Comparison of ENCODE assay signal across 8 mouse cellular contexts in genomic region chr3:132086461-132086860, GRCm38 (mm10). TPM values are rescaled to one million over a fixed set of nuclear protein-coding genes. Genes with fewer than 3 reads are reported as not detected.
DNase-seq lines count a peak whose midpoint lies in the region; ATAC-seq lines count a peak whose summit lies in the region.

No protein-coding gene starts in this region.

- ATAC-seq in kidney, embryonic 15.5 days (replicated peaks; ENCODE audit: low FRiP score) = no peak
- no peak for ATAC-seq in embryonic facial prominence, embryonic 15.5 days (ENCODE audit: insufficient number of reproducible peaks, low FRiP score, low TSS enrichment, low read depth)
- 0 out of 2 replicates have a peak, but pooled peaks have one; percentile 1 for ATAC-seq in intestine, embryonic 14.5 days (replicated peaks; ENCODE audit: low FRiP score, low TSS enrichment, low read depth)

- peak overlapping the region; percentile 53 for H3K4me3 ChIP-seq in kidney, embryonic 15.5 days (replicated peaks)
- H3K4me3 ChIP-seq in embryonic facial prominence, embryonic 15.5 days (replicated peaks) = peak overlapping the region; percentile 53
- H3K4me3 ChIP-seq in intestine, embryonic 14.5 days (ENCODE audit: low read depth, low read length) = peak overlapping the region; percentile 57

- H3K36me3 ChIP-seq in kidney, embryonic 15.5 days = no peaks in the 10 kb centered on the region
- no peaks in the 10 kb centered on the region for H3K36me3 ChIP-seq in embryonic facial prominence, embryonic 15.5 days
- H3K36me3 ChIP-seq in intestine, embryonic 14.5 days (ENCODE audit: control insufficient read depth, insufficient read depth, low read length) = no peaks in the 10 kb centered on the region

- no peaks in the 10 kb centered on the region for H3K9me3 ChIP-seq in kidney, embryonic 15.5 days (replicated peaks)
- H3K9me3 ChIP-seq in embryonic facial prominence, embryonic 15.5 days (replicated peaks) = no peaks in the 10 kb centered on the region
- H3K9me3 ChIP-seq in intestine, embryonic 14.5 days (ENCODE audit: control insufficient read depth, low read length) = no peaks in the 10 kb centered on the region

- H3K4me2 ChIP-seq in kidney, embryonic 15.5 days = peak overlapping the region; percentile 79
- H3K4me2 ChIP-seq in embryonic facial prominence, embryonic 15.5 days (replicated peaks) = peak overlapping the region; percentile 88
- peak overlapping the region; percentile 96 for H3K4me2 ChIP-seq in intestine, embryonic 14.5 days (ENCODE audit: low read length)

- DNase-seq in kidney, postnatal 25 days = no peak
- DNase-seq in intestine, embryonic 14.5 days (ENCODE audit: low spot score) = no peak
- DNase-seq in neural tube, embryonic 10.5 days (ENCODE audit: extremely low spot score, low spot score) = peak; percentile 19
- DNase-seq in urinary bladder, postnatal 25 days (ENCODE audit: low spot score) = no peak
- DNase-seq in gastrocnemius, postnatal 10 days = no peak
- no peak for DNase-seq in urinary bladder, adult 18-20 months (ENCODE audit: low spot score in 2 of 2)

- H3K27me3 ChIP-seq in kidney, embryonic 15.5 days = peaks cover 22% of the 10 kb centered on the region
- H3K27me3 ChIP-seq in embryonic facial prominence, embryonic 15.5 days = peaks cover 15% of the 10 kb centered on the region
- H3K27me3 ChIP-seq in intestine, embryonic 14.5 days (replicated peaks; ENCODE audit: control insufficient read depth, insufficient read depth, low read length) = peaks cover 18% of the 10 kb centered on the region

- 0 out of 2 replicates have a peak overlapping the region, but pooled peaks have one; percentile 29 for H3K9ac ChIP-seq in kidney, embryonic 15.5 days
- H3K9ac ChIP-seq in embryonic facial prominence, embryonic 15.5 days = peak overlapping the region; percentile 12; the same call in 1 of the 2 replicates
- peak overlapping the region; percentile 48 for H3K9ac ChIP-seq in intestine, embryonic 14.5 days (ENCODE audit: low read length)

- peaks cover 38% of the 10 kb centered on the region for H3K4me1 ChIP-seq in kidney, embryonic 15.5 days
- peaks cover 25% of the 10 kb centered on the region for H3K4me1 ChIP-seq in embryonic facial prominence, embryonic 15.5 days
- H3K4me1 ChIP-seq in intestine, embryonic 14.5 days (replicated peaks; ENCODE audit: control insufficient read depth, insufficient read depth, low read length) = peaks cover 9% of the 10 kb centered on the region

- WGBS in kidney, embryonic 15.5 days = 28% methylated on average over 5 of the region's 5 CpGs
- 20% methylated on average over 5 of the region's 5 CpGs for WGBS in embryonic facial prominence, embryonic 15.5 days
- 22% methylated on average over 5 of the region's 5 CpGs for WGBS in intestine, embryonic 14.5 days

- no peak overlapping the region; the same call in 1 of the 2 replicates for H3K27ac ChIP-seq in kidney, embryonic 15.5 days
- H3K27ac ChIP-seq in embryonic facial prominence, embryonic 15.5 days (replicated peaks) = peak overlapping the region; percentile 68
- H3K27ac ChIP-seq in intestine, embryonic 14.5 days (ENCODE audit: low read depth) = peak overlapping the region; percentile 47; the same call in 1 of the 2 replicates

RNA-seq across cellular contexts. Expression of gene Dkk2, which starts 1.4 kb away (rescaled TPM):
- polyA plus RNA-seq in kidney, embryonic 15.5 days (2015; fragmentation: Nextera tagmentation; extraction: Ambion mirVana) = 12.0 and 14.4 TPM in 2 replicates
- 35.2 and 36.0 TPM in 2 replicates for polyA plus RNA-seq in embryonic facial prominence, embryonic 15.5 days (2015; fragmentation: Nextera tagmentation; extraction: Ambion mirVana)
- polyA plus RNA-seq in intestine, embryonic 14.5 days (2014; fragmentation: Nextera tagmentation; extraction: Ambion mirVana) = 19.0 and 19.2 TPM in 2 replicates
- total RNA-seq in gastrocnemius, postnatal 10 days (2021) = 10 to 100 TPM; 12.2 to 12.3 TPM
